Mouse (Mus musculus): ENCODE results near the gene Serpinb6a.

Serpinb6a gene

GRCm38 (mm10) chr13:34002058-34003006 is at the start of gene Serpinb6a, which contains the start of gene Ripk1:
Serpinb6a (minus strand) TSS chr13:34002794.
Ripk1 (plus strand) TSS chr13:34002363.
- peak; percentile 81 for DNase-seq

- no peak for DNase-seq
Observed at GRCm38 (mm10) chr13:34051692-34052091, 49.1 kb upstream of the Serpinb6a start.

- DNase-seq = no peak
Observed at GRCm38 (mm10) chr13:34050479-34050878, 47.9 kb upstream of the Serpinb6a start.

GRCm38 (mm10) chr13:34047526-34047925 is 44.9 kb upstream of the Serpinb6a start:
- no peak for DNase-seq

- DNase-seq = peak; percentile 76
Observed at GRCm38 (mm10) chr13:34046421-34047012, 43.9 kb upstream of the Serpinb6a start.

- no peak for DNase-seq
Observed at GRCm38 (mm10) chr13:34045511-34046249, 43.1 kb upstream of the Serpinb6a start.

- no peak for DNase-seq
Observed at GRCm38 (mm10) chr13:34043716-34044393, 41.3 kb upstream of the Serpinb6a start.

GRCm38 (mm10) chr13:34040091-34040490 is 37.5 kb upstream of the Serpinb6a start:
- DNase-seq = no peak

- DNase-seq = no peak
Observed at GRCm38 (mm10) chr13:34038901-34039341, 36.3 kb upstream of the Serpinb6a start.

- DNase-seq = no peak
Observed at GRCm38 (mm10) chr13:34038056-34038432, 35.5 kb upstream of the Serpinb6a start.

GRCm38 (mm10) chr13:34037172-34038055 is 34.8 kb upstream of the Serpinb6a start, which contains the start of gene Bphl:
Bphl (plus strand) TSS chr13:34037597.
- DNase-seq = peak; percentile 94

- no peak for DNase-seq
Observed at GRCm38 (mm10) chr13:34036726-34037125, 34.1 kb upstream of the Serpinb6a start.

GRCm38 (mm10) chr13:34035424-34035823 is 32.8 kb upstream of the Serpinb6a start:
- DNase-seq = no peak

GRCm38 (mm10) chr13:34032041-34032440 is 29.4 kb upstream of the Serpinb6a start:
- no peak for DNase-seq

GRCm38 (mm10) chr13:34021998-34022397 is 19.4 kb upstream of the Serpinb6a start:
- DNase-seq = no peak

- DNase-seq = no peak
Observed at GRCm38 (mm10) chr13:34018521-34018920, 15.9 kb upstream of the Serpinb6a start.

GRCm38 (mm10) chr13:34016927-34017569 is 14.5 kb upstream of the Serpinb6a start:
- DNase-seq = peak; percentile 28

- DNase-seq = no peak
Observed at GRCm38 (mm10) chr13:34007234-34007633, 4.6 kb upstream of the Serpinb6a start.

GRCm38 (mm10) chr13:34003058-34003457 is 464 bp upstream of the Serpinb6a start:
- peak; percentile 20 for DNase-seq

- peak; percentile 68 for DNase-seq
Observed at GRCm38 (mm10) chr13:33995197-33995596, 7.4 kb downstream of the Serpinb6a start.

GRCm38 (mm10) chr13:33989625-33990024 is 13.0 kb downstream of the Serpinb6a start:
- no peak for DNase-seq
